Mouse (Mus musculus) natural killer cell, adult 2 months (primary cell): Measurements from ENCODE around the gene T.
"Not testable (repeated sequence)": the region's sequence is repeated elsewhere in the genome, so short reads cannot be mapped to it uniquely, and the experiment has no call there.

Experiments
- DNase-seq, 2 experiments: peaks; one replicate each; pipeline ENCODE4 v3.0.0; 2022; ENCODE audit warnings: low spot score in 2 of 2

Gene T

DNA sequence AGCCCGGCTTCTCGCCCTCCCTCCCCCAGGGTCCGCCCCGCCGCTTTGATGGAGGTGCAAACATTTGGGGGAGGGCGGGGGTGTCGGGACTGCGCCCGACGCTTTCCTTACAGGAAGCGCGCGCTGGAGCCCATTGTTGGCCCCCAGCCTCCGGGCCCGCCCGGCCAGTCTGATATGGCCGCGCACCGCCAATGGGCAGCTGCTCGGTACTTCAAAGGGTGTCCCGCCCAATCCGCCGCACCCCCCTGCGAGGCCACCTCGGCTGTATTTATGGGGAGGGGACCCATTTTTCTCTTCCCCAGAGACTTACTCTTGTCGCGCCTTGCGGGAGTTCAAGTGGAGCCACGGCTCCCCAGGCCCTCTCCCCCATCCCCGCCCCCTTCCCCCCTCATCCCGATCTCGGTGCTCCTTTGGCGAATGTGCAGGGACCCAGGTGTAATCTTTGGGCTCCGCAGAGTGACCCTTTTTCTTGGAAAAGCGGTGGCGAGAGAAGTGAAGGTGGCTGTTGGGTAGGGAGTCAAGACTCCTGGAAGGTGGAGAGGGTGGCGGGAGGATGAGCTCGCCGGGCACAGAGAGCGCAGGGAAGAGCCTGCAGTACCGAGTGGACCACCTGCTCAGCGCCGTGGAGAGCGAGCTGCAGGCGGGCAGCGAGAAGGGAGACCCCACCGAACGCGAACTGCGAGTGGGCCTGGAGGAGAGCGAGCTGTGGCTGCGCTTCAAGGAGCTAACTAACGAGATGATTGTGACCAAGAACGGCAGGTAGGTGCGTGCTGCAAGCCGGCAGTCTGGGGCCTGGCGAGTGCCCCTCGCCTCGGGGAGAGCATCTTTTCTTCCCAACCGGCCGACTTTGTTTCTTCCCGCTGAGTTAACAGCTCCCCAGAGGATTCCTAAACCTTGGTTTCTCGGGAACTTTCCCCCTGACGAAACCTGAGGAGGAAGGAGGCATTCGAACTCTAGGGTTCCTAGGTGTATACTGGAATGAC is at the start of gene T:
TSS of gene T (plus strand) at position 446 of the 983 bp plus-strand sequence.
- no peak for DNase-seq

- DNase-seq = no peak
Measured at GRCm38 (mm10) chr17:8385441-8385840, 48.8 kb upstream of the T start.

GRCm38 (mm10) chr17:8388463-8388862 is 45.8 kb upstream of the T start:
- peak; percentile 26 to 29 for DNase-seq

- DNase-seq = peak; percentile 35 to 41
Measured at GRCm38 (mm10) chr17:8388990-8389789, 45.0 kb upstream of the T start.

GRCm38 (mm10) chr17:8389790-8390095 is 44.5 kb upstream of the T start:
- DNase-seq = no peak

GRCm38 (mm10) chr17:8390487-8390886 is 43.7 kb upstream of the T start:
- no peak for DNase-seq

DNA sequence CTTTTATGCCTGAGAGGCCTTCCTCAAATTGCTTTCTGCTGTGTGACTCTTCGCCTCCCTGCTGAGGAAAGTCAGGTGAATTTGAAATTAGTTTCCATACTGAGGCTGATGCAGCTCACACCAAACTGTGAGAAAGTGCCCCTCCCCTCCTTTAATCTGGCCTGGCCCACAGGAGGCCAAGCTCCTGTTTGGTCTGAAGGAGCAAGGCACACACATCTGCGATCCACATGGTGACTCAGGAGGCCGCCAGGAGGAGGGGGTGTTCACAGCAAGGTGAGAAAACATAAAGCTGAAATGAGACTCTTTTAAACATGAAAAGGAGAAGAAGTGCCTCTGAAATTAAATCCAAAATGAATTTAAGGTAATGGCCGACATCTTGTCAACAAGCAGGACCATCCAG is 37.9 kb upstream of the T start:
- DNase-seq = no peak

- no peak for DNase-seq
Measured at GRCm38 (mm10) chr17:8397946-8398345, 36.3 kb upstream of the T start.

DNA sequence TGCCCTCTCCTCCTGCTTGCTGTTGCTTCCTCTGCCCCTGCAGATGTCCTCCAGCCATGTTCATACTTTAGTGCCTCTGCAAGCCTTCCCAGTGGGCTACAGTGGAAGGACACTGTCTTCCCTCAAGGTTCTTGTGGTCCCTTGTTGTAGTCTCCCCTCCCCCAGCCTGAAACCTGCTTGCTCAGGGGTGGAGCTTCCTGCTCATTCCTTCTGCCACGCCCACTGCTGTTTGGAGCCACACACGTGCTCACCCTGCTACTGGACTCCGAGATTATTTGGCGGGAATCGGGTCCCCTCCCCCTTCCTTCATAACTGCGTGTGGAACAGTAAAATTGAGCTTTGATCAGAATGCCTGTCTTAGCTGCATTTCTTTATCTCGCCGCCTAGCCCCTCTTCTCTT is 30.3 kb upstream of the T start:
- not testable (repeated sequence) for DNase-seq

GRCm38 (mm10) chr17:8406285-8406684 is 27.9 kb upstream of the T start:
- DNase-seq = no peak

DNA sequence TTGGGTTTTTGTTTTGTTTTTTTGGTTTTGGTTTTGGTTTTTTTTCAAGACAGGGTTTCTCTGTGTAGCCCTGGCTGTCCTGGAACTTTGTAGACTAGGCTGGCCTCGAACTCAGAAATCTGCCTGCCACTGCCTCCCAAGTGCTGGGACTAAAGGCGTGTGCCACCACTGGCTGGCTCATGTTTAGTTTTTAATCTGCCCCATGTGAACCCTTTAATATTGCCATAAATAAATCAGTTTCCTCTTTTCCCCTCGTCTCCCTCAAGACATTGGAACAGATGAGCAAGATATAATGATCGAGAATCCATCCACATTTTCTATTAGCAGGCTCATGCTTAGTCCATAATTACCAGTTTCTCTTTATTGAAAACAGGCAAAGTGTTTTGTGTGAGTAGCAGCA is 26.2 kb upstream of the T start:
- DNase-seq = not testable (repeated sequence)

DNA sequence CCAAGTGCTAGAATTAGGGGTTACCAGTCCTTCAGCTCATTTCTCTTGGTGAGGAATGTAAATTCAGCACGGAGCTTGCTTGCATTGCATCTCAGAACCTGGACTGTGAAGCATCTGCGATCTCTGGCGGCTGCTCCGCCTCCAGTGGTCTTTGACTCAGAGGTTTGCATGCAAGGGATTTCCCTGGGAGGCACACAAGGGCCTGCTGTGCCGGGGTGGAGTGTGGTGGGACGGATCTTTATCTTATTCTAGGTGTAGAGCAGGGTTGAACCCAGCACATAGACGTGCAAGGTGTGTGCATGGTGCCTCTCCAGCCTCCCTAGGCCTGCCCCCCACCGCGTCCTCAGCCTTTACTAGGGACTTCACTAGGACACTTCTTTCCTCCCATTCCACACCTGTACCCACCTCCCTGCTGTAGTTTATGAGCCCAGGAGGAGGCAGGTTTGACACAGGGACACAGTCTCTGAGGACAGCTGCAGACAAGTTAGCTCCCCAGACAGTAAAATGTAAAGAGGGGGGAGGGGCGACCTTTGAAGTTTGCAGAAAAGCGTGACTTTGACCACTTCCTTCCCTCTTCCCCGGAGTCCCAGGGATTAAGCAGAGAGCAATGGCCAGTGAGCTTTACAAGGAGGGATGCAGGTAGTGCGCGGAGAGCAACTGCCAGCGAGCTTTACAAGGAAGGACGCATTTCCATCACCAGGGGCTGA is 25.5 kb upstream of the T start:
- DNase-seq = no peak

- no peak for DNase-seq
Measured at GRCm38 (mm10) chr17:8410330-8410729, 23.9 kb upstream of the T start.

- no peak for DNase-seq
Measured at GRCm38 (mm10) chr17:8413656-8414055, 20.6 kb upstream of the T start.

DNA sequence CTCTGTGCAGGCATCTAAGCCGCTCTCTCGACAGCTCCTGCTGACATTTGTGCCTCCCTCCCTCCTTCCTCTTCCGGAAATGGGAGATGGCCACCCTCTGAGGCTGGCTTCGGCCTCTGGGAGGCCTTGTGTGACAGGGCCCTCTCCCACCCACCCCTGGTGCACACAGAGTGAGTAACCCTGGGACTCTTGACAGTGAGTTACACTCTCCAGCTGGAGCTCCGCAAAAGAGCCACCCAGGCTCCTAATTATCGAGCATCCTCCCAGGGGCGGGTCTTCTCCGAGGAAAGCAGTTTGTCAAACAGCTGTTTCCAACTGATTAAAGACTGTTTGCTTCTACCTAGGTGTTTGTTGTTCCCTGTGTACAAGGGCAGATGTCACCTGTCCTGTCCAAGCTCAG is 18.7 kb upstream of the T start:
- no peak for DNase-seq

DNA sequence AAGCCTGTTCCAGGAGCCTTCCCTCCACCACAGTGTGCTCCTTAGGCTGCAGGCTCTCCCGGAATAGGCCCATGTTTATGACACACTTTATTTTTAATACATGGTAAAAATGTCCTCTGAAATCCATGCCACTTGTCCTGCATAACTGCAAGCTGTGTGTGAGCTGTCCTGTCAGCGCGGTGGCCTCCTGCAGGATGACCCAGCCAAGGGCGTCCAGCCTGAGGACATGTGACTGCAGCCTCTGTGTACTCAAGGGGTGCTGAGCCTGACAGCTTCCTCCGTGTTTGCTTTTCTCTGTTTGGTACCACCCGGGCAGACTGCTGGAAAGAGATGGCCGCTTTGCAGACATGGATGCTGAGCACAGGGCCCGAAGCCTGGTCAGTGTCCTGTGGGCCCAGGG is 17.4 kb upstream of the T start:
- DNase-seq = no peak

DNA sequence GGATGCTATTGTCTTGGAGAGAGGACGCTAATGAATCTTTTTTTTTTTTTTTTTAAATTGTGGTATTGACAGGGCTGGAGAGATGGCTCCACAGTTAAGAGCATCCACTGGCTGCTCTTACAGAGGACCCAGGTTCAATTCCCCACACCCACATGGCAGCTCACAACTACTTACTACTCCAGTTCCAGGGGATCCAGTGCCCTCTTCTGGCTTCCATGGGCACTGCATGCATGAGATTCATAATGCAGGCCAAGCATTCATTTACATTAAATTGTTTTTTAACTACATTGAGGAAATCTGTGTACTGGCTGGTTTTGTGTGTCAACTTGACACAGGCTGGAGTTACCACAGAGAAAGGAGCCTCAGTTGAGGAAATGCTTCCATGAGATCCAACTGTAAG is 13.5 kb upstream of the T start:
- no peak for DNase-seq

DNA sequence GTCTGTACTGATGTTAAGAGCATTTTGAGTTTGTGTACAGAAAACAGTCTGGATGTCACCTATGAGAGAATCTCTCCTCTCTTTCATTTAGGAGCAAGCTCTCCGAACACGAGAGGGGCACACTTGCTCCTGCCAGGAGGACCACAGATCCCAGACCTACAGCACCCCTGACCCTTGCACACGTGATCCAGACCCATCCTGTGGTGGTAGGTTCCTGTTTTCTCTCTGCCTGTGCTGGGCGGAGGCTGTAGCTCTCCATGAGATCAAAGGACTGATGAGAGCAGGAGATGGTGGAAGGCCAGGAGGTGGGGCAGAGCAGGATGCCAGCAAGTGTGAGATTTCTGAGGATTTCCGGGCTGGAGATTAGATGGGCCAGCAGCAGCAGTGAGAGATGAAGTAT is 12.7 kb upstream of the T start:
- peak; percentile 5 to 12 for DNase-seq

DNA sequence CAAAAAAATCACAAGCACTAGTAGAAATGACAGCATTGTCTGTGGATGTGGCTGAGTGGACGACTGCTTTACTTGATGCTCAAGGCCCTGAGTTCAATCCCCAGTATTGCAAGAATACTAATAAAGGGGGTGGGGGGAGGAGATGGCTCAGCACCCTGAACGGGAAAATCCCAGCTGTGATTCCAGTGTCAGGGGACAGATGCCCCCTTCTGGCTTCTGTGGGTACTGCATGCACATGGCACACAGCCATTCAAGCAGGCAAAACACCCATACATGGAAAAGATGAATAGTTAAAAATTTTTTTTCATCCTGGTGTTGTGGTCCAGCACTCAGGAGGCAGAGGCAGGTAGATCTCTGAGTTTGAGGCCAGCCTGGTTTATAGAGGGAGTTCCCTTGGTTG is 10.9 kb upstream of the T start:
- peak; percentile 20 to 24 for DNase-seq

DNA sequence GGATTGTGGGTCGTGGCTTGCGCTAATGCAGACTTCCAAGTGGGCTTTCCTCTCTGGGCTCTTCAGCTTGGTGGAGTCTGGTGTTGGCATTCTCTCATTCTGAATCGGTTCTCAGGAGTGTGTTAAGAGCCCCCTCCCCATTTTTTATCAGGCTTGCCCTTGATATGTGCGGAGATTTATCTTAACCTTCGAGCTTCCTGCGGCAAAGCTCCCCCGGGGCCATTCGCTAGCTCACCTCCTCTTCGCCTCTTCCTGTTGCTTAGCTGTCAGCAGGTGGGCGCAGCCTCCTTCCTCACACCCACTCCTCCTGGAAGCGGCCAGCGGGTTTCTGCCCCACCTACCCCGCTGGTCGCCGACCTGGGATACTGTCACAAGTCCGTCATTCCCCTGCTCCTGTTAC is 4.8 kb upstream of the T start:
- no peak for DNase-seq

DNA sequence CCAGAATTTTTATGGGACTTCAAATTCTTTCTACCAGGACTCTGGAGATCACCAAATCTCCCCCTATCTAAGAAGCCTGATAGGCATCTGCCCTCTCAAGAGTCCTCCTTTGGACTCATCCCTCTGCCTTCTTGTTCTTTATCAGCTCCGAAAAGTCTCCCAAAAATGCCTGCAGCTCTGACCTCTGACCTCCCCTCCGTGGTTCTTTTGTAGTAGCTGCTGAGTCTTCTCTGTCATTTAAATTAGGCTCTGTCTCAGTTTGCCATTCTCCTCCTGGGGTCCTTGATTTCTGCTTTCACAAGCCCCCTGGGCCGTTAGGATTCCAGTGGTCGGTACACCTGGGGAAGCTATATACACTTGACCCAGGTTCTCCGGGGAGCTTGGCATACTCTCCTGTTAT is 4.3 kb upstream of the T start:
- DNase-seq = no peak

DNA sequence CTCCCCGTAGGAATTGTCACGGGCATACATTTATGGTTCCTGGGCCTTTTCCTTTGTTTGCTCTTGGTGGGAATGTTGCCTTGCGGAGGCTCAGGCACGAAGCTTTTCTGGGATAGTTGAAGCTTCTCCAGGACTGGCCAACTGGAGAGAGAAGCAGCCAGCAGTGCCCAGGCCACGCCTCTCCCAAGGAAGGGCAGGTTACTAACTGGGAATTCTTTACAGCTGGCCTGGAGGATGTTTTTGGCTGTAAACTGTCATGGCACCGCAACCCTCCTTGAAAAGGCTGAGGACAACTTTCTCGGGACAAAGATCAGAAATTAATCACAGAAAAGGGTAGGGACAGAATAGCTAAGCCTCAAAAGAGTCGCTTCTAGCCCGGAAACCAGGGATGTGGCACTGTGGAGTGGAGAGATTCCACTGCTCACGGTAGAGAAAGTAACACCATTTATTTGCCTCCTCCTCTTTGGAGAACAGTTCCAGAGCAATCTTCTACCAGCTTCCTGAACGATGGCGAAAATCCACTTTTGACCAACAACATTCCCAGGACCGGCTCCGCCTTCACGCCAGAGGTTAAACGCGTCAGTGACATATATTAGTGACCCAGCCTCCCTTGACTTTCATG is 1.9 kb upstream of the T start:
- DNase-seq = no peak
